Mouse (Mus musculus) kidney, embryonic 15.5 days (tissue): Measurements from ENCODE around the gene Caskin2. TPM values are rescaled to one million over a fixed set of nuclear protein-coding genes. Genes with fewer than 3 reads are reported as not detected.

Experiments used
- ATAC-seq: fragments of 200-750 bp; cut with Nextera tagmentation; replicated peaks from 2 replicates; pipeline ENCODE4 v1.8.0; 2017; ENCODE audit warnings: moderate TSS enrichment; ENCODE audit not compliant: low FRiP score
- H3K27ac ChIP-seq: fragments of 300-500 bp; sonication (generic); 2 replicates; pipeline ENCODE4 v1.5.1; 2015; ENCODE audit warnings: mild to moderate bottlenecking, inconsistent platforms
- H3K27me3 ChIP-seq: fragments of 300-500 bp; sonication (generic); 2 replicates; pipeline ENCODE4 v1.6.1; 2015; ENCODE audit warnings: inconsistent platforms
- H3K36me3 ChIP-seq: fragments of 300-500 bp; sonication (generic); 2 replicates; pipeline ENCODE4 v1.6.1; 2015; ENCODE audit warnings: inconsistent platforms
- H3K4me1 ChIP-seq: fragments of 300-500 bp; sonication (generic); 2 replicates; pipeline ENCODE4 v1.6.1; 2015; ENCODE audit warnings: inconsistent platforms
- H3K4me2 ChIP-seq: fragments of 300-500 bp; sonication (generic); 2 replicates; pipeline ENCODE4 v1.6.1; 2015; ENCODE audit warnings: moderate library complexity, mild to moderate bottlenecking, inconsistent platforms
- H3K4me3 ChIP-seq: fragments of 300-500 bp; sonication (generic); replicated peaks from 2 replicates; pipeline ENCODE4 v1.5.1; 2015; ENCODE audit warnings: mild to moderate bottlenecking, inconsistent platforms
- H3K9ac ChIP-seq: fragments of 300-500 bp; sonication (generic); 2 replicates; pipeline ENCODE4 v1.6.1; 2015; ENCODE audit warnings: mild to moderate bottlenecking, inconsistent platforms
- H3K9me3 ChIP-seq: fragments of 300-500 bp; sonication (generic); replicated peaks from 2 replicates; pipeline ENCODE4 v1.6.1; 2016; ENCODE audit warnings: inconsistent platforms
- WGBS: fragments of 180-500 bp; shearing (Covaris S2); methylation state at CpG from one replicate; pipeline ENCODE4 v1.1.7; 2015; ENCODE audit warnings: mixed read lengths; 5-methylcytosine and 5-hydroxymethylcytosine counted together
- polyA plus RNA-seq: library from polyadenylated mRNA; unstranded; fragments of >200 nt; fragmentation: Nextera tagmentation; extraction: Ambion mirVana; gene quantifications from 2 replicates; pipeline ENCODE4 v1.2.1, GENCODE M21; 2015

The Caskin2 gene
- polyA plus RNA-seq, 1 experiment from 2014 or later = 20.9 TPM

- H3K27ac ChIP-seq = no peak overlapping the region
- H3K36me3 ChIP-seq = peaks cover 100% of the 10 kb centered on the region
- WGBS = 75% methylated on average over 15 of the region's 15 CpGs
- peaks cover 6% of the 10 kb centered on the region; the same call in 1 of the 2 replicates for H3K4me1 ChIP-seq
- ATAC-seq = no peak
- no peak overlapping the region for H3K9ac ChIP-seq
- H3K9me3 ChIP-seq = no peaks in the 10 kb centered on the region
- H3K4me3 ChIP-seq = no peak overlapping the region
- H3K27me3 ChIP-seq = no peaks in the 10 kb centered on the region
- no peak overlapping the region for H3K4me2 ChIP-seq
Measured at GRCm38 (mm10) chr11:115796898-115797297, 16.5 kb downstream of the Caskin2 start.

DNA sequence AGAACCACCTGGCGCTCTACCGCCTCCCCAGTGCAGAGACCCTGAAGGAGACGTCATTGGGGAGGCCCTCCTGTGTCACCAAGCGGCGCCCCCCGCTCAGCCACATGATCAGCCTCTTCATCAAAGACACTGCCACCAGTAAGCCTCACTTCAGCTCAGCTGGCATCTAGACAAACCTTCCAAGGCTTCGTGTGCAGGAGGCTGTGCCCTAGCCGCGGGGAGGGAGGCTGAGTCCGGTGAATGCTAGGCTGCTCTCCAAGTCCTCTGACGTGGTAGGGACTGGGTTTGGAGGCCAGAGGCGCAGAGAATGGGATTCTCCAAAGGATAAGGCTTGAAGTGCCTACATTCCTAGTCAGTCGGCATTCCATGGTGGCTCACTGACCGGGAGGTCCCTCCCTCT lies 21.1 kb downstream of the Caskin2 start:
- Histone ChIP-seq H3K4me2 (no peak overlapping the region), H3K27me3 (no peaks in the 10 kb centered on the region), H3K36me3 (peaks cover 92% of the 10 kb centered on the region), H3K9me3 (no peaks in the 10 kb centered on the region), H3K27ac (no peak overlapping the region), H3K4me3 (no peak overlapping the region), H3K4me1 (no peaks in the 10 kb centered on the region), H3K9ac (no peak overlapping the region)
- WGBS = 88% methylated on average over 14 of the region's 14 CpGs
- no peak for ATAC-seq

DNA sequence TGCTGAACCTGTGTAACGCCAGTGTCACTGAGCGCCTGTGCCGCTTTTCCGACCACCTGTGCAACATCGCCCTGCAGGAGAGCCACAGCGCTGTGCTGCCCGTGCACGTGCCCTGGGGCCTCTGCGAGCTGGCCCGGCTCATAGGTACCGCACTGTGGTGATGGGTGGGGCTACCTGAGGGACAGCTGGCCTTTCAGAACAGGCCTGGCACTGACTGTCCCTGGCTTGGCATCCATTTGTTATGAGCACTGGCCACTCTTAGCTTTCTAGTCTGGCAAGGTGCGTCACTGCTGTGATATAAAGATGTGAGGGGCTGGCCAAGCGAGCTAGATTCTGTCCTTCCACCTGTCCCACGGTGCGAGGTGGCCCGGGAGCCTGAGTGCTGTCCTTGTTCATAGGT lies 21.5 kb downstream of the Caskin2 start:
- Histone ChIP-seq H3K9me3 (no peaks in the 10 kb centered on the region), H3K27ac (no peak overlapping the region), H3K9ac (no peak overlapping the region), H3K4me3 (no peak overlapping the region), H3K4me2 (no peak overlapping the region), H3K4me1 (no peaks in the 10 kb centered on the region), H3K27me3 (no peaks in the 10 kb centered on the region), H3K36me3 (peaks cover 89% of the 10 kb centered on the region)
- no peak for ATAC-seq
- 89% methylated on average over 16 of the region's 16 CpGs for WGBS

GRCm38 (mm10) chr11:115789787-115790186 lies 23.7 kb downstream of the Caskin2 start:
- H3K4me2 ChIP-seq = no peak overlapping the region
- H3K9ac ChIP-seq = no peak overlapping the region
- H3K27me3 ChIP-seq = no peaks in the 10 kb centered on the region
- no peak overlapping the region for H3K27ac ChIP-seq
- no peaks in the 10 kb centered on the region for H3K9me3 ChIP-seq
- H3K4me3 ChIP-seq = no peak overlapping the region
- peaks cover 77% of the 10 kb centered on the region for H3K36me3 ChIP-seq
- H3K4me1 ChIP-seq = peaks cover 19% of the 10 kb centered on the region
- ATAC-seq = no peak
- 96% methylated on average over 7 of the region's 7 CpGs for WGBS

- Histone ChIP-seq H3K4me1 (peaks cover 27% of the 10 kb centered on the region), H3K9ac (no peak overlapping the region), H3K27me3 (no peaks in the 10 kb centered on the region), H3K9me3 (no peaks in the 10 kb centered on the region), H3K4me3 (no peak overlapping the region), H3K36me3 (peaks cover 44% of the 10 kb centered on the region), H3K4me2 (no peak overlapping the region), H3K27ac (no peak overlapping the region)
- WGBS = 66% methylated on average over 6 of the region's 6 CpGs
- no peak for ATAC-seq
Measured at GRCm38 (mm10) chr11:115786473-115786872, 27.0 kb downstream of the Caskin2 start.

GRCm38 (mm10) chr11:115780141-115781070 lies 33.0 kb downstream of the Caskin2 start:
- H3K4me3 ChIP-seq = 0 out of 2 replicates have a peak overlapping the region, but pooled peaks have one; percentile 12
- WGBS = 23% methylated on average over 20 of the region's 20 CpGs
- peak overlapping the region; percentile 95 for H3K27ac ChIP-seq
- peak; percentile 27 for ATAC-seq
- H3K27me3 ChIP-seq = no peaks in the 10 kb centered on the region
- no peaks in the 10 kb centered on the region for H3K36me3 ChIP-seq
- peak overlapping the region; percentile 46 for H3K4me2 ChIP-seq
- peak overlapping the region; percentile 12; the same call in 1 of the 2 replicates for H3K9ac ChIP-seq
- H3K9me3 ChIP-seq = no peaks in the 10 kb centered on the region
- H3K4me1 ChIP-seq = peaks cover 74% of the 10 kb centered on the region

GRCm38 (mm10) chr11:115779038-115779571 lies 34.3 kb downstream of the Caskin2 start:
- WGBS = 8% methylated on average over 9 of the region's 9 CpGs
- no peaks in the 10 kb centered on the region for H3K9me3 ChIP-seq
- no peaks in the 10 kb centered on the region for H3K27me3 ChIP-seq
- peak overlapping the region; percentile 95 for H3K27ac ChIP-seq
- ATAC-seq = peak; percentile 91
- H3K36me3 ChIP-seq = no peaks in the 10 kb centered on the region
- no peak overlapping the region for H3K4me3 ChIP-seq
- H3K4me2 ChIP-seq = peak overlapping the region; percentile 29
- H3K9ac ChIP-seq = 0 out of 2 replicates have a peak overlapping the region, but pooled peaks have one; percentile 5
- H3K4me1 ChIP-seq = peaks cover 78% of the 10 kb centered on the region

DNA sequence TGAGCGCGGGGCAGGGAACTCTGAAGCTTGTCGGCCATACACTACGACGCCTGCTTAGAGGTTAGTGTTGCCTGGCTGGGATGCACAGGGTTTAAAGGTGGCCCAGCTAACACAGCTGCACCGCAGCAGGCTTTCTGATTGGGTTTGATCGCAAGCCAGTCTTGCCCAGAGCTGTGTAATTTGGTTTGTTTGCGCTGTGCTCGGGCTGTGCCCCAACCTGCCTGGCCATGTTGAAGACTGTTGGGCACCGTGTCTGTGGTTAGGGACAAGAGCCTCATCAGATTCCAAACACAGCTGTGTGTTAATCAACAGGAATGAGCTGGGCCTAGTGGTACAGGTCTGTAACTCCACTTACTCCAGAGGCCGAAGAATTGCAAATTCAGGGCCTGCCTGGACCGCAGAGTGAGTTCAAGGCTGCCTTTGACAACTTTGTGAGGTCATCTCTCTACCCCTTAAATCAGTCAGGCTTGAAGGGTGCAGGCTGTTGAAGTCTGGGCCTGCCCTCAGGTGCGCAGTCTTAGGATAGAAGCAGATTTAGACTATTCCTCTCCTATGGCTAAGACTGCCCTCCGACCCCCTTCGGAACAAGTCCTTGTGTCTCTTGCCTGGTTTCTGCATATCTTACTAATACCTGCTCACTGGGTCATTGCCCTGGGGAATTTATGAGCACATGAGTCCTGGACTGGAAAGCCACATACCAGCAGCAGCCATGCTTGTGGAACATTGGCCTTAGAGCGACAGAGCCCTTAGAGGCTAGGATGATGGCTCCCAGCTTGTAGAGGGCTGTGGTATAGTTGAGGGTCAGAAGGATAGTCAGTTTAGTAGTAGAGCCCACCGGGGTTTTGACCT lies 35.7 kb downstream of the Caskin2 start:
- peaks cover 73% of the 10 kb centered on the region for H3K4me1 ChIP-seq
- WGBS = 73% methylated on average over 17 of the region's 17 CpGs
- no peak overlapping the region for H3K4me3 ChIP-seq
- H3K9ac ChIP-seq = no peak overlapping the region
- no peak overlapping the region for H3K4me2 ChIP-seq
- peak overlapping the region; percentile 62 for H3K27ac ChIP-seq
- peaks cover 2% of the 10 kb centered on the region; the same call in 1 of the 2 replicates for H3K36me3 ChIP-seq
- no peaks in the 10 kb centered on the region; the same call in 1 of the 2 replicates for H3K9me3 ChIP-seq
- no peak for ATAC-seq
- H3K27me3 ChIP-seq = no peaks in the 10 kb centered on the region

GRCm38 (mm10) chr11:115776954-115777353 lies 36.5 kb downstream of the Caskin2 start:
- peaks cover 72% of the 10 kb centered on the region for H3K4me1 ChIP-seq
- H3K36me3 ChIP-seq = peaks cover 5% of the 10 kb centered on the region; the same call in 1 of the 2 replicates
- H3K27ac ChIP-seq = peak overlapping the region; percentile 62
- no peaks in the 10 kb centered on the region for H3K27me3 ChIP-seq
- H3K9me3 ChIP-seq = no peaks in the 10 kb centered on the region; the same call in 1 of the 2 replicates
- 68% methylated on average over 9 of the region's 9 CpGs for WGBS
- ATAC-seq = no peak
- no peak overlapping the region for H3K9ac ChIP-seq
- no peak overlapping the region for H3K4me2 ChIP-seq
- H3K4me3 ChIP-seq = no peak overlapping the region

DNA sequence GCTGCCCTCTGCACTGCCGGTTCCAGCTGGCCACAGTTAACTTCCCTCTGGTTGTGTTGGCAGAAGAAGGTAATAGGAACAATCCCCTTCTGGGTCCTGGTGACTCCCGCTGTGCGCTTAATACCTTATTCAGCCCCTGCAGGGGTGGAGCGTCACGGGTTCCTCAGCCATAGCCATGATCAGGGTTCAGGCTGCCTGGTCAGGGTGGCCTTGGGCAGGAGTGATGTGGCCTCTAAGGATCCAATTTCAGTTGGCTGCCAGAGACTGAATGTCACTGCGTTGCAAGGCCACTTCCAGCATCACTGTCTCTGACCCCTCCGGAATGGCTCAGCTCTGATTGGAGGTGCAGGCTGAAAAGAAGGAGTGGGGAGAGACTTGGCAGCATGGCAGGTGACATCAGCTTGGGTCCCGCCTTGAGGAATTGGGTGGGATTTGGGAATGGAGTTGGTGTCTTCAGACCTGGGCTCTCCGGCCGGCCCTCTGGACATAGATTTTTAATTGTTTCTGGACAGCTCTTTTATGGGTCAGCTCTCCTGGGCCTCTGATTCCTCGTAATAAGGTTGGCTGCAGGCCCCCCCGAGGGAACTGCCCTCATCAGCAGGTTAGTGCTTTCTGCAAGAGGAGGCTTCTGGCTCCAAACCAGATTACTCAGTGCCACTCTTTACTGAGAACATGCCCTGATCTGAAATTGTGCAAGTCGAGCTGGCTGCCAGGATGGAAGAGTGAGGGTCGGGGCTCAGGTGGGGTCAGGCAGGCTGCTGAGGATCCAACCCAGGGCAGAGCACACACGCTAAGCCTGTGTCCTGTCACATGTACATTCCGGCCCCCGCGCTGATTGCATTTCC lies 37.4 kb downstream of the Caskin2 start:
- Histone ChIP-seq H3K27ac (peak overlapping the region; percentile 80), H3K4me1 (peaks cover 66% of the 10 kb centered on the region), H3K4me3 (no peak overlapping the region), H3K36me3 (peaks cover 5% of the 10 kb centered on the region; the same call in 1 of the 2 replicates), H3K9ac (no peak overlapping the region), H3K4me2 (peak overlapping the region; percentile 10), H3K27me3 (no peaks in the 10 kb centered on the region), H3K9me3 (no peaks in the 10 kb centered on the region; the same call in 1 of the 2 replicates)
- WGBS = 33% methylated on average over 18 of the region's 18 CpGs
- ATAC-seq = 0 out of 2 replicates have a peak, but pooled peaks have one; percentile 19

DNA sequence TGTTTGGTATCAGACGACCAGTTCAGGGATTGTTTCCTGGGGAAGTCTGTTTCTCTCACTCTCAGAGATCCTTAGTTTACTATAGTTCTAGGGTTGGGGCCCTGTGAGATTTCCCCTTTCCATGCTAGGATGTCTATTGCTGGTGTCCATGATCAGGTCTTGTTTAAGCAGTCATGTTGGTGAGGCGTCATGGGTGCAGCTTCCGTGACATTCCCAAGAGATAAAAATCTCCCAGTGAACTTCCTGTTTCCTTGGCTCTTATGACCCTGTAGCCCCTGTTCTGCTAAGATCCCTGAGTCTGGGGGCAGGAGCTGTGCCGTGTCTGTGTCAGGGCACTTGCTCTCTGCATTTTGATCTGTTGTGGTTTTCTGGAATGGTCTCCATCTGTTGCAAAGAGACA lies 38.8 kb downstream of the Caskin2 start:
- Histone ChIP-seq H3K27ac (peak overlapping the region; percentile 63), H3K9me3 (no peaks in the 10 kb centered on the region; the same call in 1 of the 2 replicates), H3K36me3 (peaks cover 5% of the 10 kb centered on the region; the same call in 1 of the 2 replicates), H3K4me1 (peaks cover 60% of the 10 kb centered on the region), H3K4me3 (no peak overlapping the region), H3K27me3 (no peaks in the 10 kb centered on the region), H3K9ac (no peak overlapping the region), H3K4me2 (no peak overlapping the region)
- WGBS = 21% methylated on average over 4 of the region's 4 CpGs
- no peak for ATAC-seq
